Mouse (Mus musculus) layer of hippocampus, adult 2 months (tissue): ENCODE measurements at regions not wholly inside any gene's neighbourhood (a gene's known extent, or its start where the extent isn't known, plus 50 kb on each side); places are given as distances from the start of the nearest gene placed in this dataset.

Source experiments
- DNase-seq, 2 experiments: peaks; one replicate each; pipeline ENCODE4 v3.0.0; 2022; ENCODE audit warnings: low spot score in 2 of 2
- H3K27ac ChIP-seq: fragments of 200-600 bp; 2 replicates; pipeline ENCODE4 v1.8.1; 2022
- H3K4me3 ChIP-seq: fragments of 200-600 bp; 2 replicates; pipeline ENCODE4 v1.8.1; 2022; ENCODE audit warnings: mild to moderate bottlenecking
- CTCF ChIP-seq: fragments of 200-600 bp; conservative IDR thresholded peaks from 2 replicates; pipeline ENCODE4 v1.8.1; 2022; ENCODE audit warnings: antibody characterized with exemption, mild to moderate bottlenecking, moderate library complexity

DNA sequence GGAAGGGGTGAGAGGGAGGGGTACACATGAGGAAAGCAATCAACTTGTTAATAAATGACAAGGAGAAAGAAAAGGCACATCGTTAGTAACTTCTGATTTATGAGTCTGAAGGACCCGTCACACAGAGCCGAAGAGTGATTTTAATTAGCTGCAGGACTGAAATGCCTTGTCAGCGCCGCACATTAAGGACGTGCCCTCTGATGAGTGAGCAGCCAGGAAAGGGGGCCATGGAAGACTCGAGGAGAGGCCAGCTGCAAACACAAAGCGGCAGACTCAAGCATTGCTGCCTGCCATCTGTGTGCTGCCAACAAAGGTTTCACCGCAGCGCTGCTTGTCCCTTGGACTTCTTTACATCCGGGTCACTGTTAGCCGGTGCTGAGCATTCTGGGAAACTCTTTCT, 184.8 kb upstream of the Fn1 start:
- no peak for TF ChIP-seq CTCF
- Histone ChIP-seq H3K4me3 (peak overlapping the region; percentile 37; the same call in 1 of the 2 replicates), H3K27ac (no peak overlapping the region)
- no peak for DNase-seq

DNA sequence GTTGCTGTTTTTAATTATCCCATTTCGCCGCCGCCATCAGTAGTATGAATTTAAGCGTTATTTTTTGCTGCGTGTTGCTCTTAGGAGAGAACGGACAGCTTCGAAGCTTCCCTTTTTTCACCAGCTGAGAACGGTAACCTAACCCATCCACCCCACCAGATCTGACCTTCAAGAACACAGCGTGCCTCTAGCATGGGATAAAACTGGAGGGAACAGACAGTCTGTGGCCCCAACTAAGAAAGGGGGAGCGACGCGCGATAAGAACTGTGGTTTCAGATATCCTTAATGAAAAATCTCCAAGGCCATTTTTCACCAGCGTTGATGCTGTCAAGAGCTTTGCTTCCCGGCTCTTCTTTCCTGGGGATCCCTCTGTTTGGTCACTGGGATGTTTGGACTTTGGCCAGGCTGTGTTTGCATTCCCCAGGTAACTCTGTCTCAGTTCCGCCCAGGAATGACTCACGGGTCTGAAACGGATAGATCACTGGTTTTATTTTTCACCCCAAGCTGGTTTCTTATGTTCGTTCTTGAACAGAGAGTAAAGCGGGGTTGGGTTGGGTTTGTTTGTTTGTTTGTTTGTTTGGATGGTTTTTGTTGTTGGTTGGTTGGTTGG, 184.1 kb upstream of the Fn1 start:
- TF ChIP-seq CTCF: no peak
- Histone ChIP-seq H3K4me3 (no peak overlapping the region), H3K27ac (no peak overlapping the region)
- DNase-seq: no peak

DNA sequence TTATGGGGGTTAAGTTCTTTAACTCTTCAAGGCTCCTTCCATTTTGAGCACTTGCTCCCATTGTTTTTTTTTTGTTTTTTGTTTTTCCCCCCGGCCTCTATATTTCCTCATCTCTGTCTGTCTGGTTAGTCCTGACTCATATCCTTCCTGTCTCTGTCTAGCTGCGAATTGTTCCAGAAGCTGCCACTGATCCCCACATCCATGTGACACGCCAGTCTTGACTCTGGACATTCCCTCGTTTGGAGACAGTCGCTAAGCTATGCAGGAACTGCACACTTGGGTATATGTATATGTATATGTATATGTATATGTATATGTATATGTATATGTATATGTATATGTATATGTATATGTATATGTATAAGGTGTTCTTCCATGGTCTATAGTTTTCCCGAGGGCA, 177.4 kb upstream of the Fn1 start:
- no peak for TF ChIP-seq CTCF
- no peak overlapping the region for H3K4me3 ChIP-seq
- DNase-seq: no peak
- no peak overlapping the region for H3K27ac ChIP-seq

DNA sequence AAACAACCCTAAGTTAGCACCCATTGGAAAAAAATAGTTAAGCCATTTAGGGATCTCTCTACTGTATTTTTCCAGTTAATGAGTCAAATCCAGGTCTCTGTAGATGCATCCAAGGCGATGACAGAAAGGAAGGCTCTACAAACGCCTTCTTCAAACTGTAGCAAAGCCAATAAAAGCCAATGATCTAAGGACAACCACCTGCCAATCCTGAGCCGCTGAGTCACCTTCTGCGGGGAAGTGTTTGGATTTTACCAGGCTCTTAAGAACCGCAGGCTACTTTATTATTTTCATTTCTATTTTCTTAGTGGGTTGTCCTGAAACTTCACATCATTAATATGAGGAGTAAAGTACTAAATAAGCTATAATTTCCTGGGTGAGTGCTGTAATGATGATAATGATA, 171.4 kb upstream of the Fn1 start:
- Histone ChIP-seq H3K27ac (no peak overlapping the region), H3K4me3 (no peak overlapping the region)
- no peak for DNase-seq
- TF ChIP-seq CTCF: no peak

DNA sequence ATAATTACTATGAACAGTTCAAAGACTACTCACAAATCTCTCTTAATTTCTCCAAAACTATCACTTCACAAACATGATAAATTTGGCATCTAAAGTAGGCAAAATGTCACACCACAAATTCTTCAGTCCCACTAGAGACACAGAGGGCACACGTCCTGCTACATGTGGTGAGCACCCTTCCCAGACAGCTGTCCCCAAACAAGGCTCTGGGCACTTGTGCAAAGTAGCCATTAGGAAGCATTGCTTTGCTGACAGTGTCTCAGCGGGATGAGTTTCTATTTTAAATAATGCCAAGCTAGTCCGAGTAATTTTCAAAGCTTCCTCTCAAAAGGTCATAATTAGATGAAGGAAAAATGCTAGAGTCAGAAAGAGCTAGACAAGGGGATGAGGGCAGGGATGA, 169.1 kb upstream of the Fn1 start:
- no peak overlapping the region for H3K27ac ChIP-seq
- no peak overlapping the region for H3K4me3 ChIP-seq
- TF ChIP-seq CTCF: no peak
- DNase-seq: no peak

DNA sequence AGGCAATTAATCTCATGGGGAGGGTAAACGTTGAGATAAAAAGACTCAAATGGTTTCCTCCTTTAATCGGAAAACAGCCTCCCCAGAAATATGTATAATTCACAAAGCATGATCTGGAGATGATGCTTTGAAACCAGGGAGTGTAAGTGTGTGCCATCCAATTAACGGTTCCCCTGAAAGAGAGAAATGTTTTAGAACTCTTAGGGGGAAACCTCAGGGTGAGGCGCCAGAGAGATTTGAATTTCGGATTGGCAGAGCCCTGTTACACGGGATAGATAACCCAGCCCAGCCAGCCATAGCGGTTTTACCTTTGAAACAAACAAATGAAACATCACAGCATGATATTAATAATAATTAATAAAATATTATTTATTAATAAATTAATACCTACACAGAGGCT, 168.1 kb upstream of the Fn1 start:
- DNase-seq: no peak
- H3K4me3 ChIP-seq: no peak overlapping the region
- no peak for TF ChIP-seq CTCF
- no peak overlapping the region for H3K27ac ChIP-seq

DNA sequence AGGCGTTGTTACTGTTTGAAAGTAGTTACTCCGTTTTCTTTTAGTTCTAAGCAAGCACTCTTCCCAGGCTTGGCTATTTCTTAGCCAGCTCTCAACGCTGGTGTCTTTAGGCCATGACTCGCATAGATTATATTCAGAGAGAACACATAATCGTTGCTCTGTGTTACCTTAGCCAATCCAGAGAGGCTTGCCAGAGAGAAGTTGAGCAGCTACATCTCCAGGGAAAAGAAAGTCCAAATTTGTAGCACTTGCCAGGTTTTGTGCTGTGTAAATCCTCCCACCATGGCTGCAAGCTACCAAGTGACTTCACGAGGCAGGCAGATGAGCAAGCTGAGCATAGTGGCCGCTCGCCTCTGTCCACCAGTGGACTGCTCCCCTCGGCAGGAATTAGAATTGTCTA, 163.3 kb upstream of the Fn1 start:
- TF ChIP-seq CTCF: no peak
- no peak overlapping the region for H3K27ac ChIP-seq

DNA sequence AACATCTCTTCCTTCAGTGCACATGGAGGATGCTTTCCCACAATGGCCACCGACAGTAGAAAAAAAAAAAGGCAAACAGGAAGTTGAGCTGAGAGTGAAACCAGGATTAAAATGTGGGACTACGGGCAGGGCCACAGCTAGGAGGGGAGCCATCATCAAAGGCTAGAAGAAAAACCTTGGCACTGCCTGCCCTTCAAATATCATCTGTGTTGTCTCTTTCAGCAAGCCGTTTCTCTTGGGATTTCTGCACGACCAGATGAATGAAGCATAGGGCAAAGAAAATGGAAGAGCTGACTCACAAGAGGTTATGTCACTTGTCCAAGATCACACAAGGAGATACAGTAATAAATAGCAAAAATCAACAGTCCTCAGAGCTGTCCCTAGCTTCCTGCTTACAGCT, 161.1 kb upstream of the Fn1 start:
- H3K4me3 ChIP-seq: no peak overlapping the region
- no peak for DNase-seq
- no peak overlapping the region for H3K27ac ChIP-seq
- TF ChIP-seq CTCF: no peak

More for the DNA sequence above, 163.3 kb upstream of the Fn1 start:
- H3K4me3 ChIP-seq: no peak overlapping the region
- DNase-seq: no peak

DNA sequence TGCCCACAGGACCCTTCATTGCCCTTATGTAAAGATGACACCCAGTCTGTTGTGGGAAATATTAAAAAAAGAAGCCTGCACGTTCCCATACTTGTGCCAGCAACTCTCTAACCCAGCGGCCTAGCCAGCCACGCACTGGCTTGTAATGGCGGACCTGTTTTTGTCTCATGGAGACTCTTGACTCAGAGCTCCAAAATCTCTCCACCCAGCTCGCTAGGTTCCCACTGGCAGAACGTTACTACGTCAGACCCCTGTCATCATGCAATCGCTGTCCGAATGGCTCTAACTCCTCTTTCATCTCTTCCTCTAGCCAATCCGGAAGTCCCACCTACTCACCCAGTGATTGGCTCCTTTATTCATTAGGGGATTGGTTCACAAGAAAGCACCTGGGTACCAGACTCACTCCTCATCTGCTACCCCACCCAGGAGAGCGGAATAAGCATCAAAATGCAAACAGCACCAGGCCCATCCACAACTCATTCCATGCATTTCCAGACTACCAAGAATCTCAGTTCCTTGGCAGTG, 159.2 kb upstream of the Fn1 start:
- no peak for DNase-seq

DNA sequence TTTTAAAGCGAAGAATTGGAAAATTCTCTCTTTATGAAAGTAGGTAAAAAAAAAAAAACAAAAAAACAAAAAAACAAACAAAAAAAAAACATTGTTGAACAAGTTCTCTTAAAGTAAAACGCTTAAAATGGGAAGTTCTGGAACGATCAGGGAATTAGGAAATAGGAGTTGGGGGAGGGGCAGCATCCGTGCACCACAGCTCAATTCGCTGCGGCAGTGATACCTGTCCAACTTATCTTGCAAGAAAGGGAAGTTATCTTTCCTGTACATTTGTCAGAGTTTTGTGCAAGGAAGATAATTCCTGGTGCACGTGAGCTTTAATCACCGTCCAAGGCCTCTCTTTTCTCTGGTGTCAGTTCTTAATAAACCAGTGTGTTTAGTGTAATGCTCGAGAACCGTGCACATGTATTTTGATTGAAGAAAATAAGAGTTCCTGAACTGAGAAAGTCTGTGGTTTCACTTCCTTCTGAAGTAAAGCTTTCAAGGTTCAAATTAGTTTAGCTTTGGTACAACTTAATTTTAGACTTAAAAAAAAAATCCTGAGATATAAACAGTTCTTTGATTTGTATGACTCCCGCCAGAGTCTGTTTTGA, 158.3 kb upstream of the Fn1 start:
- Histone ChIP-seq H3K4me3 (no peak overlapping the region), H3K27ac (no peak overlapping the region)
- DNase-seq: no peak
- TF ChIP-seq CTCF: no peak

More for the DNA sequence above, 159.2 kb upstream of the Fn1 start:
- TF ChIP-seq CTCF: no peak
- Histone ChIP-seq H3K27ac (no peak overlapping the region), H3K4me3 (no peak overlapping the region)

DNA sequence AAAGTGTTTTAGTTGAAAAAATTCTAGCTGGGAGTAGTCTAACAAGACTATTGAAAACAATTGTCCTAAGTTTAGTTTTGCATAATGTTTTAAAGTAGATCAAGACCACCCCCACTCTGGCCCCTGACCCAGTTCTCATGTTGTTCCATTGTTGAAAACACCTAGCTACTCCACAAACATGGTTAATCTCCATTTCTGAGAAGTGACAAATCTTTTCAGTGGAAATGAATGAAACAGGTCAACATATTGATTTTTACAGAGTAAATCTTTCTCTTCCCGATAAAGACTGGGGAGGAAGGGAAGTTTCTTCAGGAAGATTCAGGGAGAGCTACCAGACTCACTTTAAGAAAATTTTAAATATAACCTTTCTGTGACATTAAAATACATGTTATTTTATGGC, 155.0 kb upstream of the Fn1 start:
- no peak for DNase-seq
- H3K27ac ChIP-seq: no peak overlapping the region
- TF ChIP-seq CTCF: no peak
- no peak overlapping the region for H3K4me3 ChIP-seq

DNA sequence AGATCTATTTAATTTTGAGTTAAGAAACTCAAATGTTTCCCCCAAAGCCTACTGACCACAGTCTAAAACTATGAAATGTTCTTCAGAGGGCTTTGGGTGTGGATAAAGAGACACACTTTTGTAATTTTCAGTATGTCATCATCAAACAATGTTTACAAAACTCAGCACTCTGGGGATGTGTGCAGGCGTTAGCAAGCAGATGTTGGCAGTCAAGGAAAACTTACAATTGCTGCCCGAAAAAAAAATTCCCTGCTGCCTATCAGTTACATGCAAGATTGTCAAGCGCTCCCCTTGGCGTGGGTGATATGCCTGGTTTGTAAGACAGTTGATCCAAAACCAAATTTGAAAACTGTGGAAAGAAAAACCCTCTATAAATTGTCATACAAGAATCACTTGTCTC, 154.6 kb upstream of the Fn1 start:
- peak in 1 of 2 experiments; percentile 3 for DNase-seq
- no peak overlapping the region for H3K27ac ChIP-seq
- no peak overlapping the region for H3K4me3 ChIP-seq
- no peak for TF ChIP-seq CTCF

DNA sequence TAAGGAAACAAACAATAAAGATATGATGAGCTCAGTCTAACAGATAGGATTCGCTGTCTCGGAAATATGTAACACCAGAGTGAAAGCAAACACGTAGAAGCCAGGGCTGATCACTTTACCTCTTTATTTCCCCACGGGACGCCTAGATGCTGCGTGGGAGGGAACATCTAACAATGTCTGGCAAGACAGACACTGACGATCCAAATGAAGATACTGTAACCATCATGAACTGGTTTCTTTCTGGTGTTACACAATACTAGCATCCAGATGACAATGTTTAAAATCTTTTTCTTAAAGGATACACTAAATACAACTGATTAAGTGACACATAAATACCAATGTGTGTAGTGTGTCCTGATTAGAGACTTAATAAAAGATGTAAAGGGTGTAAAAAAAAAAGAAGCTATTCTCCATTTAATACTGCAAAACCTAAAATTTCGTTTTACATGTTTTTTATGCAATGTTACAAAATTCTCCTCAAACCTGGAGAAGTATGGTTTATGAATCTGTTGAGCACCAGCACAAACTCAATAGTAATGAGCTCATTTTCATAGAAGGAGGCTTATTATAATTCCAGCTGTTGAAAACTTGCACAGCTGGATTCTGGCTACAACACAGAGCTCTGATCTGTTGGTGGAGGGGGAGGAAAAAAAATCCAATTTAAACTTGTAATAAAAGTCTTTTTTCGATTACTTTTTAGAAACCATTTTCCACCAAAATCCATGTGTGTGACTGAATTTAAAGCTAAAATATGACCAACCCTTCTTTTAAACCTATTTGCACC, 148.5 kb upstream of the Fn1 start:
- no peak for TF ChIP-seq CTCF
- no peak for DNase-seq
- Histone ChIP-seq H3K4me3 (no peak overlapping the region), H3K27ac (no peak overlapping the region)
